Mouse (Mus musculus) intestine, embryonic 16.5 days (tissue): Measurements from ENCODE around the gene Plagl1. TPM values are rescaled to one million over a fixed set of nuclear protein-coding genes. Genes with fewer than 3 reads are reported as not detected.

Experiments used
- ATAC-seq: fragments of 200-750 bp; cut with Nextera tagmentation; 2 replicates; pipeline ENCODE4 v1.8.0; 2017; ENCODE audit warnings: moderate TSS enrichment, moderate library complexity
- H3K27ac ChIP-seq: fragments of 300-500 bp; sonication (generic); 2 replicates; pipeline ENCODE4 v1.5.1; 2014; ENCODE audit warnings: mild to moderate bottlenecking, low read length
- H3K27me3 ChIP-seq: fragments of 300-500 bp; sonication (generic); replicated peaks from 2 replicates; pipeline ENCODE4 v1.6.1; 2014; ENCODE audit warnings: low read length, control low read depth, mixed read lengths; ENCODE audit not compliant: control insufficient read depth, insufficient read depth
- H3K36me3 ChIP-seq: fragments of 300-500 bp; sonication (generic); 2 replicates; pipeline ENCODE4 v1.6.1; 2014; ENCODE audit warnings: low read length, control low read depth; ENCODE audit not compliant: control insufficient read depth, insufficient read depth
- H3K4me1 ChIP-seq: fragments of 300-500 bp; sonication (generic); 2 replicates; pipeline ENCODE4 v1.6.1; 2014; ENCODE audit warnings: low read length, control low read depth, mixed read lengths; ENCODE audit not compliant: control insufficient read depth, insufficient read depth
- H3K4me2 ChIP-seq: fragments of 300-500 bp; sonication (generic); 2 replicates; pipeline ENCODE4 v1.6.1; 2014; ENCODE audit warnings: low read depth, low read length, control low read depth
- H3K4me3 ChIP-seq: fragments of 300-500 bp; sonication (generic); 2 replicates; pipeline ENCODE4 v1.5.1; 2014; ENCODE audit warnings: mild to moderate bottlenecking, low read length
- H3K9ac ChIP-seq: fragments of 300-500 bp; sonication (generic); 2 replicates; pipeline ENCODE4 v1.6.1; 2014; ENCODE audit warnings: low read depth, low read length
- H3K9me3 ChIP-seq: fragments of 300-500 bp; sonication (generic); 2 replicates; pipeline ENCODE4 v1.6.1; 2016; ENCODE audit warnings: low read length, control low read depth; ENCODE audit not compliant: control insufficient read depth
- WGBS: fragments of 180-500 bp; shearing (Covaris S2); extraction: QIAGEN DNeasy Blood & Tissue Kit; methylation state at CpG from one replicate; pipeline ENCODE4 v1.1.7; 2014; 5-methylcytosine and 5-hydroxymethylcytosine counted together
- polyA plus RNA-seq: library from polyadenylated mRNA; unstranded; fragments of >200 nt; fragmentation: Nextera tagmentation; extraction: Ambion mirVana; gene quantifications from 2 replicates; pipeline ENCODE4 v1.2.1, GENCODE M21; 2015

Plagl1 gene
- polyA plus RNA-seq, 1 experiment from 2014 or later = 113 TPM

DNA sequence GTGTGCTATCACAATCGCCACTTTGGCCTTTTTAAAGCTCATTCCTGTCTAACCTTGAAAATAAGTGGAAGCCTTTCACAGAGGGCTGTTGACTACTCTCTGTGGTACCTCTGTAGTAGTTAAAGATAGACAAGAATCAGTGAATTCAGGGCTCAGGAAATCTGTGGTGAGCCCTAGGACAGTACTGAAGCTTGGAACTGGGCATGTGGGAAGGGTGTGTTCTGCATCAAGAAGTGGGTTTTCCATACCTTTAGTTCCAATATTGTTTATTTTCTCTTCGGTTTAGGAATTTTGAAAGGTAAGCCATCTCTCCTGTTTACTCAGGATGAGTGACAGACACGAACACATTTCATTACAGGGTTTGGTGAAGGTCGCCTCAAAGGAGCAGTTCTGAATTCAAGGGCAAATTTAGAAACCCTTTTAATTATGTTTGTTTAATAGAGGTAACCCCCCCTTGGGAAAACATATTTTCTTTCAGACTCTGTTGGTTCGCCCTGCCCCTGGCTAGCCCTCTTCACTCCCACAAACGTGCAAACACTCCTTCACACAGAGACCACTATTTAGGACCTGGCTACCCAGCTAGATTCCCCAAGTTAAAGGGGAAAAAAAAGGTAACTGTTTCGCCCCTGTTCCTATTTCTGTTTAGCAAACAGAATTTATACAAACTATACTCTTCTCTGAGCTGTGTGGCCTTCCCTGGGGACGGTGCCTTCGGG, 46.8 kb downstream of the Plagl1 start:
- Histone ChIP-seq H3K4me2 (no peak overlapping the region), H3K9me3 (no peaks in the 10 kb centered on the region), H3K9ac (no peak overlapping the region), H3K36me3 (no peaks in the 10 kb centered on the region), H3K4me1 (peaks cover 7% of the 10 kb centered on the region), H3K27ac (no peak overlapping the region), H3K4me3 (no peak overlapping the region), H3K27me3 (no peaks in the 10 kb centered on the region)
- no peak for ATAC-seq
- 62% methylated on average over 9 of the region's 9 CpGs for WGBS

DNA sequence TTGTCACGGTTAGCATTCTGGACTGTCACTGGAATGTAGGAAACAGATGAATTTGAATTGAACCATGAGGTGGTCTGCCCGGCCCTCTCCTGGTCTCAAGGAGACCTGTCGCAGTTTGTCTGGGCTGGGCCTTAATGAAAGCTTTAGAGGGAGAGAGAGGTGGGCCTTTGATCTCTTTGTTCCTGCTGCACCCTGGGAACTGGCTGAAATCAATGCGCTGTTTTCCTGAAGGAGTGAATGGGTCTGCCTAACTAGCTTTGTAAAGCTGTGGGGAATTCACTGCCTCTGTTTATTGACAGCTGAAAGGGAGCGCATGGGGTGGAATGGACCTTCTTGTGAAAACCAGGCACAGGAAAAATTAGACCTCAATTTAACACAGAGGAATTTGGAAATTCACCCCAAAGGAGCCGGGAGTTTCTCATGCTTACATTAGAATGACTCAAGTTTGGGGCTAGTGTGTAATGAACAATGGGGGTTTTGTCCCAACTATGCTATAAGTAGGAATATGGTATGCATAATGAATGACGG, 47.8 kb downstream of the Plagl1 start:
- Histone ChIP-seq H3K4me1 (peaks cover 10% of the 10 kb centered on the region), H3K9me3 (no peaks in the 10 kb centered on the region), H3K36me3 (no peaks in the 10 kb centered on the region), H3K27me3 (no peaks in the 10 kb centered on the region), H3K9ac (no peak overlapping the region), H3K27ac (peak overlapping the region; percentile 55), H3K4me3 (no peak overlapping the region), H3K4me2 (no peak overlapping the region)
- 43% methylated on average over 7 of the region's 7 CpGs for WGBS
- no peak for ATAC-seq

DNA sequence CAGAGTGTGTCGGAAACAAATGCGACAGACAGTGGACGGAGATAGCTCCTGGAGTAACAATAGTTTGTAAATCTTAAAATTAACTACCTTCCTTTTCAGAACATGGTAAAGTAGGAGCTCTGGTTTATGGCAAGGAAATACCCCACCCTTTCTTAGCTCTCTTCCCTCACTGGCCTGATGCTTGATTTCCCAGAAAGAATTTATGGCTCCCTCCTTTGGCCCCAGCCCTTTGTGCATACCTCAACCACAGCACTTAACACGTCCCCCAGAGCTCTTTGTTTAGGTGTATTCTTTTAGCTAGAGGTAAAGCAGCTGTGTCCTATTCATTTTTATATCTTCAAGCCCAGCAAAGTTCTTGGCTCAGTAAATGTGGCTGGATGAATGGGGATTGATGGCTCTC, 48.5 kb downstream of the Plagl1 start:
- no peaks in the 10 kb centered on the region for H3K27me3 ChIP-seq
- H3K36me3 ChIP-seq = no peaks in the 10 kb centered on the region
- peaks cover 10% of the 10 kb centered on the region for H3K4me1 ChIP-seq
- WGBS = 28% methylated on average over 4 of the region's 4 CpGs
- H3K4me3 ChIP-seq = no peak overlapping the region
- H3K27ac ChIP-seq = no peak overlapping the region
- no peak overlapping the region for H3K4me2 ChIP-seq
- no peak overlapping the region for H3K9ac ChIP-seq
- no peaks in the 10 kb centered on the region for H3K9me3 ChIP-seq
- peak; percentile 52 for ATAC-seq

DNA sequence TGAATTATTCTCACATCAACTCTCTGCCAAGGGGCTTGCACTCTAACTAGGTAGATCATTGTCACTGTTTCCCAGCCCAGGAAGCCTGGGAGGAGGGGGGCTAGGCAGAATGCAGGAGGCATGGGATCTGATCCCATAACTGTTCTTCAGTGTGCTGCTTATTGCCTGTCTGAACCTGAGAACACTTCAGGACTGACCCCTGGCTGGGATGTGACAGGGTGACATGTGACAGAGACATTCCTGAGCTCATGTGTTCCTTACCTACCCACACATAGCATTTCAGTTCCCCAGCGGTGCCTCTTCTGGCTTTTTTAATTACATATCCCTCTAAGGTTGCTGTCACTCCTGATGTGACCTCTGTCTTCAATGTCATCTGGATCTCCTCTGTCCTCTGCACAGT, 49.5 kb downstream of the Plagl1 start:
- H3K4me2 ChIP-seq = no peak overlapping the region
- no peaks in the 10 kb centered on the region for H3K27me3 ChIP-seq
- H3K4me1 ChIP-seq = peaks cover 12% of the 10 kb centered on the region
- no peaks in the 10 kb centered on the region for H3K9me3 ChIP-seq
- no peak overlapping the region for H3K4me3 ChIP-seq
- ATAC-seq = no peak
- WGBS = 58% methylated on average over 1 of the region's 1 CpGs
- H3K9ac ChIP-seq = no peak overlapping the region
- no peak overlapping the region for H3K27ac ChIP-seq
- H3K36me3 ChIP-seq = no peaks in the 10 kb centered on the region

DNA sequence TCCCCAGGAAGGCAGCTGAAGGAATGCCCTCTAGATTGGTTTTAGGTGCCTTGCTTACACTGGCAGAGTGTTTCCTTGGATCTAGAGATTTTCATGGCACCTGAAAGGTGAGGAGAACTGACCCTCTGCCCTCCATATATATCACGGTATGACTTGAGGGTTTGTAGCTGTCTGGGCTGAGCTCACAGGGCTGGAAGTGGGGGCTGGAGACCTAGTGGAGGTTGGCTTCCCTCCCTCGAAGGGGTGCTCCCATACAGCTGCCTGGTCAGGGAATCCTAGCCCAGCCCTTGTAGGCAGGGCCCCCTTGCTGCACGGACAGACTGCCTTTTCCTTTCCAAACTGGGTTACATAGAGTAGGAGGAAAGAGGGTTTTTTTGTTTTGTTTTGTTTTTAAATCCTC, 52.5 kb downstream of the Plagl1 start:
- no peak for ATAC-seq
- Histone ChIP-seq H3K27me3 (no peaks in the 10 kb centered on the region), H3K4me1 (peaks cover 17% of the 10 kb centered on the region), H3K36me3 (no peaks in the 10 kb centered on the region), H3K4me3 (no peak overlapping the region), H3K9ac (no peak overlapping the region), H3K9me3 (no peaks in the 10 kb centered on the region), H3K4me2 (no peak overlapping the region), H3K27ac (peak overlapping the region; percentile 12; the same call in 1 of the 2 replicates)
- whole genome bisulfite sequencing = 38% methylated on average over 3 of the region's 3 CpGs

DNA sequence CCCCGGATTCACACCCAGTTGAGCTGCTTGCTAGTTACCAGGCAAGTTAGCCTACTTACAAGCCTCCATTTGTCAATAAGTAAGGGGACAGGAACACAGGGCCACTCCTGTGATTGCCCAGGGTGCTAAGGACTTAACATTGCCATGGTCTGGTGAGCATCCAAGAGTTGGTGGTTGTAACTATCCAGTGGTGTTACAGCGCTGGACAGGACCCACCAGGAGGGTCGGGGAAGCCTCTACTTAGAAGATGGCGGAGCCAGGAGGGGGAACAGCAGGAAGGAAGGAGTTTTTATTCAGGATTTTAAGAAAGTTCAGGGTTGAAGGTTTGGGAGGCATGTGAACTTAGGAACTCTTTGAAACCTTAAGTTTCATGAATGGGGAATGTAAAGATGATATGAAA, 53.3 kb downstream of the Plagl1 start:
- peaks cover 18% of the 10 kb centered on the region for H3K4me1 ChIP-seq
- H3K27ac ChIP-seq = no peak overlapping the region
- no peak overlapping the region for H3K4me3 ChIP-seq
- H3K27me3 ChIP-seq = no peaks in the 10 kb centered on the region
- H3K4me2 ChIP-seq = no peak overlapping the region
- no peaks in the 10 kb centered on the region for H3K36me3 ChIP-seq
- no peaks in the 10 kb centered on the region for H3K9me3 ChIP-seq
- H3K9ac ChIP-seq = no peak overlapping the region
- ATAC-seq = no peak
- WGBS = 87% methylated on average over 4 of the region's 4 CpGs

DNA sequence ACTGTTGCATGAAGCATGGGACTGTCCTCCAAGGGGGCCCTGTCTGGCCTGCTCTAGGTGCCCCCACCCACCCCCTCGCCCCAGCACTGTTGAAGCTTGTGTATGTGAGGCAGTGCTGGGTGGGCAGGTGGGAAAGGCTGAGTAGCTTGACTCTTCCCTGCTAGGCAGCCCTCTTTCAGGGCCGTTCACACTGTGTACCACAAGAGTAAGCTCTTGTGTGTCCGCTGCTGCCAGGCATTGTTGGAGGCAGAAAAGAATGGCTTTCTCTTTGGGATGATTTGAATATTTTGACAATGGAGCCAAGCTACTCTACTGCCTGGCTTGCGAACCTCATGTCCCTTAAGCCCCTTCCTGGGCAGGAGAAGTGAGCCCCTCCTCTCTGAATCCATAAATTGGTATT, 54.7 kb downstream of the Plagl1 start:
- no peak for ATAC-seq
- Histone ChIP-seq H3K9ac (no peak overlapping the region), H3K27ac (no peak overlapping the region), H3K4me3 (no peak overlapping the region), H3K4me1 (peaks cover 18% of the 10 kb centered on the region), H3K9me3 (no peaks in the 10 kb centered on the region), H3K27me3 (no peaks in the 10 kb centered on the region), H3K36me3 (no peaks in the 10 kb centered on the region), H3K4me2 (no peak overlapping the region)
- WGBS = 68% methylated on average over 4 of the region's 4 CpGs

DNA sequence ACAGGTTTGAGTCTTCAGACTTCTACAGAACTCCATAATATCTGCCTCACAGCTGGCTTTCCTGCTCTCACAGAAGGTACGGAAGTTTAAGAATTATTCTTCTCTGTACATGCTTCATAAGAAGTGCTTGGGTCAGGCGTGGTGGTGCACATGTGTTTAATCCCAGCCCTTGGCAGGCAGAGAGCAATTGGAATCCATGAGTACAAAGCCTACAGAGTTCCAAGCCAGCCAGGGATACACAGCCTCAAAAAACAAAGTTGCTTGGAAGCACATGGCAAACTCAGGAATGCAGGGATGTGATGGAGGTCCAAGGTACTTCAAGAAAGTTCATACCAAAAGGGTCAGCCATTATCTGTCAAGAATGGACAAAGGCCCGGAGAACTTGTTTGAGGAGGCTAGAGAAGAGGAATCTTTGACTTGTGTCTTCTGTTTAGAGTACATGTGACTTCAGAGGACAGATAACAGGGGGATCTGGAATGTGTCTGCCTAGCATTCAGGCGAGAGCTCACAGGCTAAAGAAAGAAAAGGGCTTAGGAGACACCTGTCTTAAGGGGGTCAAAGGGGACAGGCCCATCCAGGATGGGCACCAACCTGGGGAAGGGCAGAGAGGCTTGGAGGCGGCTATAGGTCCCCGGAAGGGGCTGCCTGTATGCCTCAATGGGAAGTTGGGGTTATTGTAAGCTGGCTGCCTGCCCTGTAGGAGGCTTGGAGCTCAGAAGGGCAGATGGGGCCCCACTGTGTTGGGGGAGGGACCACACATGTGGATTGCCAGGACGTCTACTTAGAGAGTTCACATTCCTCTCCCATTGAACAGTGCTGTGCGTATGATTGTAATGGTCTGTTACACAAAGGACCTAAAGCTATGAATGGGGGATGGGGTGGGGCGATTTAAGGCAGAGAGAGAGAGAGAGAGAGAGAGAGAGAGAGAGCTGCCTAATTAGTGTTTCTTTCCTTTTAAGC, 56.7 kb downstream of the Plagl1 start:
- no peaks in the 10 kb centered on the region for H3K27me3 ChIP-seq
- no peak overlapping the region for H3K4me3 ChIP-seq
- 42% methylated on average over 9 of the region's 9 CpGs for WGBS
- peaks cover 21% of the 10 kb centered on the region for H3K4me1 ChIP-seq
- H3K27ac ChIP-seq = no peak overlapping the region
- no peak overlapping the region for H3K9ac ChIP-seq
- no peaks in the 10 kb centered on the region for H3K9me3 ChIP-seq
- H3K4me2 ChIP-seq = no peak overlapping the region
- peak; percentile 84 for ATAC-seq
- no peaks in the 10 kb centered on the region for H3K36me3 ChIP-seq

DNA sequence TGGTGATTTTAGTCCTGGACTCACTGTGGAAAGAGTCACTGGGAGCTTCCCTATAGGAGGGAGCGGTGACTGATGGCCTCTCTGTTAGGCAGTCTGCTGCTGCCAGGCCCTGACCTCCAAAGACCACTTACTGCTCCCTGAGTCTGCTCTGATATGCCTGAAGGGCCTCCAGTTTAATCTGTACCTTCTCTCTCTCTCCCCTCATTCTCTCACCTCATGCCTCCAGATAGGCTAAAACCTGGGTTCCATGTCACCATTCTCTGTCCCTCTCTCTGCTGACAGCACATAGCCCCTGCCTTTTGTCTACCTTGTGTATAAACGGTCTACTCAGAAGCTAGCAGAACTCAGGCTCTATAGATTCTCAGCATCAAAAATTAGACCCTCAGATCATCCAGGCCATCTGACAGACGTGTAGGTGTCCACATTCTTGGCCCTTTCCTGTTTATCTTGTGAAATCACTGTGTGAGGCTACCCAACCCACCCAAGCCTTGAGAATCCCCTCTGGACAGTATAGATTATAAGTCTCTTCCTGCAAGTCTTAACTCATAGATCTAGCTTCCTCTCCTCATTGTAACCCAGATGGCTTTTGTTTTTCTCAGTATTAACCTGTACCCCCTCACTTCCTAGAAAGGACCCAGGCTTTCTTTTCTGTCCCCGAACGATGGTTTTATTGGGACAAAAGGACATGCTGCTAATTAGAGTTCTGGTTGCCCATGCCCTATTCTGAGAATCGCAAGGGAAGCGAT, 57.9 kb downstream of the Plagl1 start:
- Histone ChIP-seq H3K4me1 (peaks cover 17% of the 10 kb centered on the region), H3K36me3 (no peaks in the 10 kb centered on the region), H3K27me3 (no peaks in the 10 kb centered on the region), H3K4me3 (no peak overlapping the region), H3K4me2 (no peak overlapping the region), H3K9me3 (no peaks in the 10 kb centered on the region), H3K9ac (no peak overlapping the region), H3K27ac (peak overlapping the region; percentile 40; the same call in 1 of the 2 replicates)
- 70% methylated on average over 7 of the region's 7 CpGs for WGBS
- ATAC-seq = peak; percentile 2; the same call in 1 of the 2 replicates
